Mouse (Mus musculus) bone marrow macrophage, adult 2 months (primary cell): ENCODE results near the gene Ing3.

Source experiments
- CTCF ChIP-seq: IDR thresholded peaks from 2 replicates; pipeline ENCODE4 v1.5.1; 2012; ENCODE audit warnings: low read depth, mild to moderate bottlenecking, low read length, moderate library complexity
- POLR2A ChIP-seq: IDR thresholded peaks from 2 replicates; pipeline ENCODE4 v1.6.1; 2012; ENCODE audit warnings: mild to moderate bottlenecking, low read depth, low read length, borderline replicate concordance

DNA sequence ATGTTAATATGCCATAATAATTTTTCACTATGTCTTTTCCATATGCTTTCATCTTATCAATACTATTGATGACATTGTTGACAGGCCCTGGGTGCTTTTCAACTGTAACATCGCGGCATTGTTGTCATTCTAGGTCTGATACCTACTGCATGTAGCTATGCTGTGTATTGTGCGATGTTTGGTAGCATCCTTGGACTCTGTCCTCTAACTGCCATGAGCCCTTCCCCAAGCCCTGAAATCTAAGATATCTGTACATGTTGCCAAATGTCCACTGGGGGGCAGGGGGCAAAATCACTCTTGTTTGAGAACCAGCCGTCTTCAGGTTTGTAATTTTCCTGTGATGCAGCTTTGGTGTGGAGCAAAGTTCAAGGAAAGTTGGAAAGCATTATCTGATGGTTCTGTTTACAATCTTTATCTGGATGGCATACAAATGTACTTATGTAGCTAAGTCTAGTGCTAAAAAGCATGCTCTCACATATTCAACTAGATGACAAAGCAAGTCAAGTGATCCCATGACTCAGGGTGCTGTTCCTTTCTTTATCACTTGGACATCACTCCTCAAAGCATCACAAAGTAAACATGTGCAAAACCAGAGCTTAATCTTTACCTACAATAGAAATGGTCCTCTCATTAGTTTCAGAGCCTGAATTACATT is 11.3 kb upstream of the Ing3 start:
- TF ChIP-seq CTCF (no peak), POLR2A (no peak)
